Mouse (Mus musculus) layer of hippocampus, adult 2 months (tissue): Measurements from ENCODE around the gene Nacad. TPM values are rescaled to one million over a fixed set of nuclear protein-coding genes. Genes with fewer than 3 reads are reported as not detected.

Source experiments
- DNase-seq, 2 experiments: peaks; one replicate each; pipeline ENCODE4 v3.0.0; 2022; ENCODE audit warnings: low spot score in 2 of 2
- H3K27ac ChIP-seq: fragments of 200-600 bp; 2 replicates; pipeline ENCODE4 v1.8.1; 2022
- H3K4me3 ChIP-seq: fragments of 200-600 bp; 2 replicates; pipeline ENCODE4 v1.8.1; 2022; ENCODE audit warnings: mild to moderate bottlenecking
- CTCF ChIP-seq: fragments of 200-600 bp; conservative IDR thresholded peaks from 2 replicates; pipeline ENCODE4 v1.8.1; 2022; ENCODE audit warnings: antibody characterized with exemption, mild to moderate bottlenecking, moderate library complexity
- total RNA-seq, 2 experiments: library from RNA; stranded (reverse); gene quantifications; 2 replicates each; pipeline ENCODE4 v1.2.3; 2021

Nacad gene
- total RNA-seq, 2 experiments from 2014 or later: 36.9 to 37.1 TPM

GRCm38 (mm10) chr11:6589838-6590237 is 16.0 kb downstream of the Nacad start:
- no peak for TF ChIP-seq CTCF
- H3K27ac ChIP-seq: no peak overlapping the region
- DNase-seq: no peak
- H3K4me3 ChIP-seq: no peak overlapping the region

- Histone ChIP-seq H3K4me3 (no peak overlapping the region), H3K27ac (0 out of 2 replicates have a peak overlapping the region, but pooled peaks have one; percentile 23)
- TF ChIP-seq CTCF: no peak
- DNase-seq: no peak
Measured at GRCm38 (mm10) chr11:6588295-6588694, 17.6 kb downstream of the Nacad start.

GRCm38 (mm10) chr11:6587249-6587940 is 18.5 kb downstream of the Nacad start:
- H3K27ac ChIP-seq: peak overlapping the region; percentile 32; the same call in 1 of the 2 replicates
- DNase-seq: no peak
- H3K4me3 ChIP-seq: no peak overlapping the region
- TF ChIP-seq CTCF: no peak

GRCm38 (mm10) chr11:6586660-6587059 is 19.2 kb downstream of the Nacad start:
- peak overlapping the region; percentile 28; the same call in 1 of the 2 replicates for H3K27ac ChIP-seq
- H3K4me3 ChIP-seq: no peak overlapping the region
- peak; percentile 61 for TF ChIP-seq CTCF
- DNase-seq: no peak

- no peak overlapping the region for H3K4me3 ChIP-seq
- no peak overlapping the region for H3K27ac ChIP-seq
- TF ChIP-seq CTCF: no peak
- DNase-seq: no peak
Measured at GRCm38 (mm10) chr11:6585748-6586147, 20.1 kb downstream of the Nacad start.

GRCm38 (mm10) chr11:6581560-6581959 is 24.3 kb downstream of the Nacad start:
- no peak for TF ChIP-seq CTCF
- Histone ChIP-seq H3K4me3 (no peak overlapping the region), H3K27ac (no peak overlapping the region)
- no peak for DNase-seq

GRCm38 (mm10) chr11:6580065-6580750 is 25.6 kb downstream of the Nacad start:
- no peak for TF ChIP-seq CTCF
- no peak for DNase-seq
- no peak overlapping the region for H3K27ac ChIP-seq
- H3K4me3 ChIP-seq: no peak overlapping the region

GRCm38 (mm10) chr11:6579361-6579760 is 26.5 kb downstream of the Nacad start:
- no peak overlapping the region for H3K4me3 ChIP-seq
- TF ChIP-seq CTCF: no peak

GRCm38 (mm10) chr11:6576151-6576550 is 29.7 kb downstream of the Nacad start:
- TF ChIP-seq CTCF: no peak
- Histone ChIP-seq H3K27ac (no peak overlapping the region), H3K4me3 (no peak overlapping the region)
- DNase-seq: no peak

More at GRCm38 (mm10) chr11:6579361-6579760, 26.5 kb downstream of the Nacad start:
- H3K27ac ChIP-seq: no peak overlapping the region
- DNase-seq: no peak

GRCm38 (mm10) chr11:6569410-6569777 is 36.5 kb downstream of the Nacad start:
- TF ChIP-seq CTCF: no peak
- no peak for DNase-seq
- Histone ChIP-seq H3K27ac (peak overlapping the region; percentile 84), H3K4me3 (no peak overlapping the region)

- peak; percentile 70 for TF ChIP-seq CTCF
- H3K27ac ChIP-seq: peak overlapping the region; percentile 84
- H3K4me3 ChIP-seq: peak overlapping the region; percentile 11; the same call in 1 of the 2 replicates
- DNase-seq: peak; percentile 59 to 66
Measured at GRCm38 (mm10) chr11:6568584-6569409, 37.1 kb downstream of the Nacad start.

GRCm38 (mm10) chr11:6567951-6568350 is 37.9 kb downstream of the Nacad start:
- TF ChIP-seq CTCF: no peak
- H3K27ac ChIP-seq: peak overlapping the region; percentile 84
- DNase-seq: no peak
- H3K4me3 ChIP-seq: no peak overlapping the region

- no peak for DNase-seq
- TF ChIP-seq CTCF: no peak
- H3K27ac ChIP-seq: no peak overlapping the region
- no peak overlapping the region for H3K4me3 ChIP-seq
Measured at GRCm38 (mm10) chr11:6566496-6566895, 39.4 kb downstream of the Nacad start.
